Mouse (Mus musculus) urinary bladder, postnatal 36 days (tissue): Measurements from ENCODE around the gene Ptges.

ENCODE experiments used
- DNase-seq, 2 experiments: peaks; one replicate each; pipeline ENCODE4 v3.0.0; 2022; ENCODE audit warnings: low spot score in 2 of 2, mixed read lengths in 1 of 2

Ptges gene

GRCm38 (mm10) chr2:30850581-30850980, 79.1 kb downstream of the Ptges start:
- DNase-seq = no peak

- no peak for DNase-seq
Measured at GRCm38 (mm10) chr2:30848184-30848583, 81.5 kb downstream of the Ptges start.

- DNase-seq = no peak
Measured at GRCm38 (mm10) chr2:30846723-30847122, 82.9 kb downstream of the Ptges start.

- no peak for DNase-seq
Measured at GRCm38 (mm10) chr2:30846236-30846635, 83.4 kb downstream of the Ptges start.

GRCm38 (mm10) chr2:30845152-30846070, 84.3 kb downstream of the Ptges start:
- DNase-seq = peak in 1 of 2 experiments; percentile 22

- no peak for DNase-seq
Measured at GRCm38 (mm10) chr2:30842615-30843014, 87.0 kb downstream of the Ptges start.
